Mouse (Mus musculus) ovary, adult 18-20 months (tissue): Measurements from ENCODE around the gene Zfp334.

Source experiments
- DNase-seq: peaks from one replicate; pipeline ENCODE4 v3.0.0; 2022; ENCODE audit warnings: low spot score, mixed read lengths

Gene Zfp334

GRCm38 (mm10) chr2:165375478-165375877 lies 12.6 kb downstream of the Zfp334 start:
- DNase-seq = no peak

GRCm38 (mm10) chr2:165371066-165371465 lies 17.0 kb downstream of the Zfp334 start:
- DNase-seq = no peak

- DNase-seq = no peak
These were observed 17.7 kb downstream of the Zfp334 start for GRCm38 (mm10) chr2:165370348-165370747.

- no peak for DNase-seq
These were observed 19.6 kb downstream of the Zfp334 start, which contains the start of gene Zfp663 for GRCm38 (mm10) chr2:165368496-165368895. TSS of gene Zfp663 (minus strand) at chr2:165368729.

- no peak for DNase-seq
These were observed 20.1 kb downstream of the Zfp334 start for GRCm38 (mm10) chr2:165367868-165368439.

- DNase-seq = no peak
These were observed 21.0 kb downstream of the Zfp334 start for GRCm38 (mm10) chr2:165367047-165367520.

GRCm38 (mm10) chr2:165364334-165365091 lies 23.5 kb downstream of the Zfp334 start:
- no peak for DNase-seq

- DNase-seq = no peak
These were observed 24.8 kb downstream of the Zfp334 start for GRCm38 (mm10) chr2:165363282-165363681.

GRCm38 (mm10) chr2:165360861-165361260 lies 27.2 kb downstream of the Zfp334 start:
- DNase-seq = no peak

- no peak for DNase-seq
These were observed 36.1 kb downstream of the Zfp334 start for GRCm38 (mm10) chr2:165351828-165352513.

- no peak for DNase-seq
These were observed 38.6 kb downstream of the Zfp334 start for GRCm38 (mm10) chr2:165349466-165349865.

- no peak for DNase-seq
These were observed 41.9 kb downstream of the Zfp334 start for GRCm38 (mm10) chr2:165346180-165346579.

GRCm38 (mm10) chr2:165337191-165337590 lies 50.9 kb downstream of the Zfp334 start:
- no peak for DNase-seq

- DNase-seq = no peak
These were observed 55.3 kb downstream of the Zfp334 start for GRCm38 (mm10) chr2:165332610-165333210.

- DNase-seq = no peak
These were observed 58.4 kb downstream of the Zfp334 start for GRCm38 (mm10) chr2:165329703-165330102.

GRCm38 (mm10) chr2:165328746-165329145 lies 59.3 kb downstream of the Zfp334 start:
- DNase-seq = no peak

- no peak for DNase-seq
These were observed 60.7 kb downstream of the Zfp334 start for GRCm38 (mm10) chr2:165327386-165327785.

- DNase-seq = peak; percentile 94
These were observed 61.5 kb downstream of the Zfp334 start, which contains the start of gene Elmo2 for GRCm38 (mm10) chr2:165326304-165327190. TSS of gene Elmo2 (minus strand) at chr2:165326479.

GRCm38 (mm10) chr2:165325521-165326303 lies 62.3 kb downstream of the Zfp334 start:
- DNase-seq = no peak
